Mouse (Mus musculus) liver, postnatal 0 days (tissue): Measurements from ENCODE around the gene Pagr1b.

Experiments used
- CTCF ChIP-seq: sonication (generic); IDR thresholded peaks from 2 replicates; pipeline ENCODE4 v1.5.1; 2016; ENCODE audit warnings: antibody characterized with exemption, low read depth
- EP300 ChIP-seq: IDR thresholded peaks from 2 replicates; pipeline ENCODE4 v1.6.1; 2016; ENCODE audit warnings: antibody characterized with exemption, low read depth, mild to moderate bottlenecking

DNA sequence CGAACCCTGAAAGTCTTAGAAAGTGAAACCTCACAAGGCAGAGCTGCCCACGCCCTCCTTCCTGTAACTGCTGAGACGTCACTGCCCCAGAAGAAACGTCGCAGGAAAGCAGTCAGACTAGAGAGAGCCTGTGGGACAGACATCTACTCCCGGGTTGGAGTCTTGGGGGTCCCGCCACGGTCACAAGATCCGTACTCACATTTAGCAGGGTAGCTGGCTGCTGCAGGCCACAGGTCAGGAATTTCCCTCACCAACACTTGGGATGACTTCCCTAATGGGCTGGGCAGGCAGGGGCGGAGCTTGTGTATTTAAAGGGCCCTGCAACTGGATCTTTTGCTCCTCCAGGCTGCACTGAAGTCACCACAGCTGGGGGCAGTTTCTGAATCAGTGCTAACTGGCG, 2.0 kb downstream of the Pagr1b start, which contains the start of gene Mvp:
- TF ChIP-seq CTCF (no peak), EP300 (no peak)
